Mouse (Mus musculus) adrenal gland, postnatal 4 days (tissue): Measurements from ENCODE around the gene Dnajc6. TPM values are rescaled to one million over a fixed set of nuclear protein-coding genes. Genes with fewer than 3 reads are reported as not detected.

Source experiments
- DNase-seq, 2 experiments: peaks; one replicate each; pipeline ENCODE4 v3.0.0; 2021 to 2022; ENCODE audit warnings: low spot score in 2 of 2, mixed read lengths in 2 of 2
- total RNA-seq, 2 experiments: library from RNA; stranded (reverse); gene quantifications; 2 replicates each; pipeline ENCODE4 v1.2.3; 2021

Dnajc6 gene
- total RNA-seq, 2 experiments from 2014 or later = 8.6 to 11.7 TPM

GRCm38 (mm10) chr4:101564746-101565417 is 68.4 kb downstream of the Dnajc6 start:
- no peak for DNase-seq

GRCm38 (mm10) chr4:101569076-101569475 is 72.6 kb downstream of the Dnajc6 start:
- DNase-seq = no peak

- DNase-seq = no peak
Observed at GRCm38 (mm10) chr4:101572142-101572541, 75.7 kb downstream of the Dnajc6 start.

GRCm38 (mm10) chr4:101575307-101575706 is 78.9 kb downstream of the Dnajc6 start:
- DNase-seq = no peak

GRCm38 (mm10) chr4:101578720-101579119 is 82.3 kb downstream of the Dnajc6 start:
- no peak for DNase-seq

GRCm38 (mm10) chr4:101579517-101579916 is 83.1 kb downstream of the Dnajc6 start:
- no peak for DNase-seq

GRCm38 (mm10) chr4:101581156-101581555 is 84.7 kb downstream of the Dnajc6 start:
- DNase-seq = no peak

GRCm38 (mm10) chr4:101582882-101583281 is 86.4 kb downstream of the Dnajc6 start:
- DNase-seq = no peak

GRCm38 (mm10) chr4:101584524-101585454 is 88.3 kb downstream of the Dnajc6 start:
- no peak for DNase-seq

- no peak for DNase-seq
Observed at GRCm38 (mm10) chr4:101585455-101586184, 89.2 kb downstream of the Dnajc6 start.

GRCm38 (mm10) chr4:101588932-101589331 is 92.5 kb downstream of the Dnajc6 start:
- DNase-seq = no peak

GRCm38 (mm10) chr4:101589771-101590170 is 93.3 kb downstream of the Dnajc6 start:
- DNase-seq = no peak

- DNase-seq = no peak
Observed at GRCm38 (mm10) chr4:101591400-101591799, 95.0 kb downstream of the Dnajc6 start.

GRCm38 (mm10) chr4:101592466-101592865 is 96.0 kb downstream of the Dnajc6 start:
- DNase-seq = no peak

GRCm38 (mm10) chr4:101601758-101602157 is 105.3 kb downstream of the Dnajc6 start:
- DNase-seq = no peak

GRCm38 (mm10) chr4:101603635-101604034 is 107.2 kb downstream of the Dnajc6 start:
- DNase-seq = no peak

GRCm38 (mm10) chr4:101616520-101616919 is 120.1 kb downstream of the Dnajc6 start:
- no peak for DNase-seq

GRCm38 (mm10) chr4:101617742-101618141 is 121.3 kb downstream of the Dnajc6 start:
- DNase-seq = no peak

GRCm38 (mm10) chr4:101620206-101620605 is 123.8 kb downstream of the Dnajc6 start:
- no peak for DNase-seq

GRCm38 (mm10) chr4:101621241-101621640 is 124.8 kb downstream of the Dnajc6 start:
- DNase-seq = no peak

- DNase-seq = no peak
Observed at GRCm38 (mm10) chr4:101625278-101625677, 128.8 kb downstream of the Dnajc6 start.

- no peak for DNase-seq
Observed at GRCm38 (mm10) chr4:101635596-101635995, 139.1 kb downstream of the Dnajc6 start.
